Mouse (Mus musculus): ENCODE results near the gene Akt2. TPM values are rescaled to one million over a fixed set of nuclear protein-coding genes. Genes with fewer than 3 reads are reported as not detected.

Akt2 gene
- polyA plus RNA-seq, 1 experiment from 2014 or later: 72.3 TPM

DNA sequence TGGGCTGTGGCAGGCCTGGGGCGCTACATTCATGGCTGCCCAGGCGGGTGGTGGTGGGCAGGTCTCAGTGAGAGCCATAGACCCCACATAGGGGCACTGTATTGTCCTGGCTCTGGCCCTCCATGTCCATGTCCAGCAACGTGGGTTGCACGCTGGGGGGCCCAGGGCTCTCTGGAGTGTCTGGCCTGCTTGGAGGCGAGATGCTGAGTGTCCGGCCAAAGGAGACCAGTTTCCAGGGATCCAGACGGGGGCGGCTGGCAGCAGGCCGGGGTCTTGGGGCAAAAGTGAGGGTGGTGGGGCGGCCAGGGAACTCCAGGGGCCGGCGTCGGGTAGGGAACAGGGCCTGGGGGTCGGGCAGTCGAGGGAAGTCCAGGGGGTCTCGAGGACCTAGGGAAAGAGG lies 65.2 kb downstream of the Akt2 start:
- H3K27me3 ChIP-seq (ENCODE audit: control insufficient read depth, insufficient read depth, low read length): peaks cover 23% of the 10 kb centered on the region
- H3K27ac ChIP-seq (ENCODE audit: low read depth, low read length): no peak overlapping the region
- no peaks in the 10 kb centered on the region for H3K9me3 ChIP-seq (ENCODE audit: control insufficient read depth, low read length)
- no peaks in the 10 kb centered on the region; the same call in 1 of the 2 replicates for H3K36me3 ChIP-seq (ENCODE audit: control insufficient read depth, insufficient read depth, low read length)
- ATAC-seq (replicated peaks; ENCODE audit: low FRiP score): no peak
- DNase-seq (ENCODE audit: low spot score): no peak
- WGBS: 91% methylated on average over 16 of the region's 16 CpGs
- no peak overlapping the region for H3K9ac ChIP-seq (ENCODE audit: low read length)
- no peaks in the 10 kb centered on the region for H3K4me1 ChIP-seq (replicated peaks; ENCODE audit: control insufficient read depth, insufficient read depth, low read length)
- H3K4me2 ChIP-seq (ENCODE audit: low read depth, low read length, severe bottlenecking): no peak overlapping the region
- no peak overlapping the region for H3K4me3 ChIP-seq (ENCODE audit: low read depth, low read length)

DNA sequence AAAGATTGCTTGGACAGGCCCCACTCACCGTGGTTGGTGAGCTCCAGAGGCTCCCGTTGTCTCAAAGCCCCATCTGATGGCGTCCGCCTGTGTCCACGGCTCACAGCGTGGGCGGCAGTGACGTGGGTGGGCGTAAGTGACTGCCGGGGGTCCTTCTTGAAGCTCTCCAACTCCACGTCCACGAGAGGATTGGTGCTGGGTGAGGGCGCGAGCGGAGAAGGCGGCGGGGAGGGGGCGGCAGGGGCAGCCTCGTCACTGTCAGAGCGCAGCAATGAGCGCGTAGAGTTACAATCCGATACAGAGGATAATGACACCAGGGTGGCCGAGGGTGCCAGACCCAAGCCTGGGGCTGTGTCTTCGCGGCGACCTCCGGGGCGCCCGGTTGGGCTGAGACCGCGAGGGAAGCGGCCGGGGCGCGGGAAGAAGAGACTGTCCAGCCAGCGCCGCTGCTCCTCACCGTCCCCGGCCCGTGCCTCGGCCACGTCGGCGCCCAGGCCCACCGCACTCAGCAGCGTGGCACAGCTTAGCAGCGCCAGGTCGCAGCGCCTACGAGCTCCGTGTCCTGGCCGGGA lies 66.6 kb downstream of the Akt2 start:
- WGBS: 31% methylated on average over 53 of the region's 53 CpGs
- no peak overlapping the region for H3K27ac ChIP-seq (ENCODE audit: low read depth, low read length)
- H3K4me3 ChIP-seq (ENCODE audit: low read depth, low read length): no peak overlapping the region
- no peaks in the 10 kb centered on the region; the same call in 1 of the 2 replicates for H3K36me3 ChIP-seq (ENCODE audit: control insufficient read depth, insufficient read depth, low read length)
- no peak for ATAC-seq (replicated peaks; ENCODE audit: low FRiP score)
- H3K4me2 ChIP-seq (ENCODE audit: low read depth, low read length, severe bottlenecking): no peak overlapping the region
- H3K9me3 ChIP-seq (ENCODE audit: control insufficient read depth, low read length): no peaks in the 10 kb centered on the region
- H3K9ac ChIP-seq (ENCODE audit: low read length): no peak overlapping the region
- peaks cover 20% of the 10 kb centered on the region for H3K27me3 ChIP-seq (ENCODE audit: control insufficient read depth, insufficient read depth, low read length)
- DNase-seq (ENCODE audit: low spot score): no peak
- no peaks in the 10 kb centered on the region for H3K4me1 ChIP-seq (replicated peaks; ENCODE audit: control insufficient read depth, insufficient read depth, low read length)

DNA sequence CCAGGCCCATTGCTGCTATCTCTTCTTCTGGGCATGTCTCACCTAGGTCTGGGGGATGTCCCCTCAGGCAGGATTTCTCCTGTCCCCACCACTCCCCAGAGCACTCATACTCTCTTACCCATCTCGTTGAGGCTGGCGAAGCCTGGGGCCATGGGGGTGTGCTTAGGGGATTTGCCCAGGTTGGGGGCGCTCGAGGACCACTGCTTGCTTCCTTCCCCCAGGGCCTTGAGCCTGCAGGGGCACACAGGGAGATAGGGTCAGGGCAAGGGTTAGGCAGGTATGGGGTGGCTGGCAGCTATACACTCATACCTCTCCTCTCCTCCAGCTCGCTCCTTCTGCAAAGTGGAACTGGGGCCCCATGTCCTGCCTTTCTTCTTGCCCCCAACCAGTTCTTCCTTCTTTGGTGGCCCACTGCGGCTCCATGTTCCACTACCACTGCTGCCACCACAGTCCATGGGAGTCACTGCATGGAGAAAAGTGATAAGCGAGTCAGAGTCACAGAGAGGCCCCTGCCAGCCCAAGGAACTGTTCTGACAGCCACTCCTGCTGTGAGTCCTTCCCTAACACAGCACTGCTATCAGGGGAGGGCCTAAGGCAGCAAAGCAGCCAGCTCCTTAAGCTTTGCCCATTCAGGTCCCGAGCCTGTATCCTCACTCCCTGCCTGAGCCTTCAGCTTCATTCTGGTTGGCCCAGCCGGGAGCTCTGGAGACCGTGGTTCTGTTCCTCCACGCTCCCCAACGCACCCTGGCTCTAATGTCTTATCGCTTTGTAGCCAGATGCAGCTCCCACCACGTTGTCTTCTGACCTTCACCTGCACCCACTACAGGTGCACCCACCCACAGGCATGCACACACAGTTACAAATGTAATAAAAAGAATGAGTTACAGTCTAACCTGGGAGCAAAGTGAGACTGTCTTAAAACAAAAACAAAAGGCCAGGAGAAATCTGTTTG lies 67.6 kb downstream of the Akt2 start:
- H3K4me1 ChIP-seq (replicated peaks; ENCODE audit: control insufficient read depth, insufficient read depth, low read length): no peaks in the 10 kb centered on the region
- H3K27me3 ChIP-seq (ENCODE audit: control insufficient read depth, insufficient read depth, low read length): peaks cover 15% of the 10 kb centered on the region
- no peaks in the 10 kb centered on the region for H3K9me3 ChIP-seq (ENCODE audit: control insufficient read depth, low read length)
- no peak overlapping the region for H3K4me2 ChIP-seq (ENCODE audit: low read depth, low read length, severe bottlenecking)
- no peak overlapping the region for H3K27ac ChIP-seq (ENCODE audit: low read depth, low read length)
- DNase-seq (ENCODE audit: low spot score) (no peak), ATAC-seq (replicated peaks; ENCODE audit: low FRiP score) (no peak)
- no peak overlapping the region for H3K4me3 ChIP-seq (ENCODE audit: low read depth, low read length)
- no peak overlapping the region for H3K9ac ChIP-seq (ENCODE audit: low read length)
- H3K36me3 ChIP-seq (ENCODE audit: control insufficient read depth, insufficient read depth, low read length): no peaks in the 10 kb centered on the region; the same call in 1 of the 2 replicates
- WGBS: 57% methylated on average over 14 of the region's 14 CpGs

- no peak overlapping the region for H3K27ac ChIP-seq (ENCODE audit: low read depth, low read length)
- H3K4me2 ChIP-seq (ENCODE audit: low read depth, low read length, severe bottlenecking): no peak overlapping the region
- peaks cover 8% of the 10 kb centered on the region for H3K27me3 ChIP-seq (ENCODE audit: control insufficient read depth, insufficient read depth, low read length)
- ATAC-seq (replicated peaks; ENCODE audit: low FRiP score) (no peak), DNase-seq (ENCODE audit: low spot score) (no peak)
- H3K4me3 ChIP-seq (ENCODE audit: low read depth, low read length): no peak overlapping the region
- WGBS: 94% methylated on average over 4 of the region's 4 CpGs
- no peaks in the 10 kb centered on the region; the same call in 1 of the 2 replicates for H3K36me3 ChIP-seq (ENCODE audit: control insufficient read depth, insufficient read depth, low read length)
- H3K4me1 ChIP-seq (replicated peaks; ENCODE audit: control insufficient read depth, insufficient read depth, low read length): no peaks in the 10 kb centered on the region
- no peak overlapping the region for H3K9ac ChIP-seq (ENCODE audit: low read length)
- no peaks in the 10 kb centered on the region for H3K9me3 ChIP-seq (ENCODE audit: control insufficient read depth, low read length)
Measured at GRCm38 (mm10) chr7:27662038-27662437, 70.7 kb downstream of the Akt2 start.

DNA sequence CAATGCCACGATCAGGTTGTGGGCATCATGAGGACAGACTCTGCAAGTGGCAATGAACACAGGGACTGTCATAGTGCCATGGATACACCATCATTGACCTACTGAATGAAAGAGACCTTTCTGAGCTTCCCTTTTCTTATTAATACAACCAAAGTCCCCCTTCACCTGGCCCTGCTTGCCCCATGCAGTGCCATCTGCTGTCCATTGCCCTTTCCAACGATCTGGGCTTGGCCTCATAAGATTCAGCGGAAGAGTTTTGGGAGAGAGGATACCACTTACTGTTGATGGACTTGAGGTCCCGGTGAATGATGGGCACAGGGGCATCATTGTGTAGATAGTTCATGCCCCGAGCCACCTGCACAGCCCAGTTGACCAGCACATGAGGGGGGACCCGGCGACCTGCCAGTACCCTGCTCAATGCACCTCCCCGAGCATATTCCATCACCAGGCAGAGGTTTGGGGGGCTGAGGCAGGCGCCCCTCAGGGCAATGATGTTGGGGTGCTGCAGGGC lies 81.8 kb downstream of the Akt2 start:
- Histone ChIP-seq H3K4me1 (replicated peaks; ENCODE audit: control insufficient read depth, insufficient read depth, low read length) (peaks cover 17% of the 10 kb centered on the region; the same call in 1 of the 2 replicates), H3K4me2 (ENCODE audit: low read depth, low read length, severe bottlenecking) (peak overlapping the region; percentile 91), H3K27ac (ENCODE audit: low read depth, low read length) (no peak overlapping the region), H3K36me3 (ENCODE audit: control insufficient read depth, insufficient read depth, low read length) (peaks cover 8% of the 10 kb centered on the region; the same call in 1 of the 2 replicates), H3K27me3 (ENCODE audit: control insufficient read depth, insufficient read depth, low read length) (no peaks in the 10 kb centered on the region), H3K9ac (ENCODE audit: low read length) (peak overlapping the region; percentile 74), H3K9me3 (ENCODE audit: control insufficient read depth, low read length) (no peaks in the 10 kb centered on the region), H3K4me3 (ENCODE audit: low read depth, low read length) (peak overlapping the region; percentile 94)
- 54% methylated on average over 9 of the region's 9 CpGs for WGBS
- ATAC-seq (replicated peaks; ENCODE audit: low FRiP score) (no peak), DNase-seq (ENCODE audit: low spot score) (no peak)

- peak overlapping the region; percentile 91 for H3K4me2 ChIP-seq (ENCODE audit: low read depth, low read length, severe bottlenecking)
- peak overlapping the region; percentile 94 for H3K4me3 ChIP-seq (ENCODE audit: low read depth, low read length)
- peaks cover 8% of the 10 kb centered on the region; the same call in 1 of the 2 replicates for H3K36me3 ChIP-seq (ENCODE audit: control insufficient read depth, insufficient read depth, low read length)
- no peaks in the 10 kb centered on the region for H3K9me3 ChIP-seq (ENCODE audit: control insufficient read depth, low read length)
- H3K27ac ChIP-seq (ENCODE audit: low read depth, low read length): no peak overlapping the region
- no peaks in the 10 kb centered on the region for H3K27me3 ChIP-seq (ENCODE audit: control insufficient read depth, insufficient read depth, low read length)
- ATAC-seq (replicated peaks; ENCODE audit: low FRiP score) (peak; percentile 47), DNase-seq (ENCODE audit: low spot score) (peak; percentile 66)
- H3K4me1 ChIP-seq (replicated peaks; ENCODE audit: control insufficient read depth, insufficient read depth, low read length): peaks cover 17% of the 10 kb centered on the region; the same call in 1 of the 2 replicates
- WGBS: 3% methylated on average over 34 of the region's 52 CpGs
- H3K9ac ChIP-seq (ENCODE audit: low read length): peak overlapping the region; percentile 74
Measured at GRCm38 (mm10) chr7:27673575-27674131, 82.3 kb downstream of the Akt2 start.

DNA sequence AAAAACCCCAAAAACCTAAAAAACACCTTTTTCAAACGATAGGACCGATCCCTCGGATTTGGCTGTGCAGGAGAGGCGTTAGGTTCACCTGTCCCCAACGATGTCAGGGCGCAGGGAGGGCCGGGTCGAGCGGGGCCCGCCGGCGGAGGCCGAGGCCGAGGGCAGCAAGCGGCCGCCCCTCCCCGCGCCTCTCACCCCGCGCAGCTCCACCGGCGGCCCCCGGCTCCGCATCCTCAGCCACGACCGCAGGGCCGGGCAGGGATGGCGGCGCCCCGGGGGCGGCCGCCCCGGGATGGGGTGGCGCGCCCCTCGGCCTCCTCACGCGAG lies 82.8 kb downstream of the Akt2 start:
- ATAC-seq (replicated peaks; ENCODE audit: low FRiP score) (no peak), DNase-seq (ENCODE audit: low spot score) (no peak)
- H3K9me3 ChIP-seq (ENCODE audit: control insufficient read depth, low read length): no peaks in the 10 kb centered on the region
- no peaks in the 10 kb centered on the region for H3K27me3 ChIP-seq (ENCODE audit: control insufficient read depth, insufficient read depth, low read length)
- peak overlapping the region; percentile 91 for H3K4me2 ChIP-seq (ENCODE audit: low read depth, low read length, severe bottlenecking)
- peaks cover 17% of the 10 kb centered on the region; the same call in 1 of the 2 replicates for H3K4me1 ChIP-seq (replicated peaks; ENCODE audit: control insufficient read depth, insufficient read depth, low read length)
- peak overlapping the region; percentile 94 for H3K4me3 ChIP-seq (ENCODE audit: low read depth, low read length)
- H3K36me3 ChIP-seq (ENCODE audit: control insufficient read depth, insufficient read depth, low read length): peaks cover 8% of the 10 kb centered on the region; the same call in 1 of the 2 replicates
- peak overlapping the region; percentile 74 for H3K9ac ChIP-seq (ENCODE audit: low read length)
- H3K27ac ChIP-seq (ENCODE audit: low read depth, low read length): peak overlapping the region; percentile 86
- WGBS: under 1% methylated on average over 36 of the region's 38 CpGs

GRCm38 (mm10) chr7:27674522-27675221 lies 83.3 kb downstream of the Akt2 start, which contains the start of gene Map3k10:
Gene Map3k10, minus strand, starts transcription at chr7:27674598.
- peak within 1 kb of the TSS; percentile 91 for H3K4me2 ChIP-seq (ENCODE audit: low read depth, low read length, severe bottlenecking)

More at GRCm38 (mm10) chr7:27674522-27675221, 83.3 kb downstream of the Akt2 start, which contains the start of gene Map3k10:
- H3K27me3 ChIP-seq (ENCODE audit: control insufficient read depth, insufficient read depth, low read length): no peaks in the 10 kb centered on the region
- H3K9ac ChIP-seq (ENCODE audit: low read length): peak within 1 kb of the TSS; percentile 74
- H3K9me3 ChIP-seq (ENCODE audit: control insufficient read depth, low read length): no peaks in the 10 kb centered on the region
- H3K4me1 ChIP-seq (replicated peaks; ENCODE audit: control insufficient read depth, insufficient read depth, low read length): peaks cover 17% of the 10 kb centered on the region; the same call in 1 of the 2 replicates
- DNase-seq (ENCODE audit: low spot score) (peak; percentile 95), ATAC-seq (replicated peaks; ENCODE audit: low FRiP score) (peak; percentile 97)
- WGBS: under 1% methylated on average over 31 of the region's 31 CpGs
- H3K4me3 ChIP-seq (ENCODE audit: low read depth, low read length): peak within 1 kb of the TSS; percentile 94
- H3K36me3 ChIP-seq (ENCODE audit: control insufficient read depth, insufficient read depth, low read length): peaks cover 8% of the 10 kb centered on the region; the same call in 1 of the 2 replicates
- H3K27ac ChIP-seq (ENCODE audit: low read depth, low read length): peak within 1 kb of the TSS; percentile 86
